Mouse (Mus musculus) bone marrow macrophage, adult 2 months (primary cell): Measurements from ENCODE around the gene Polr3h. TPM values are rescaled to one million over a fixed set of nuclear protein-coding genes. Genes with fewer than 3 reads are reported as not detected.

Experiments used
- H3K27ac ChIP-seq: 2 replicates; pipeline ENCODE4 v1.5.1; 2012; ENCODE audit warnings: low read depth, low read length; ENCODE audit not compliant: insufficient read depth
- H3K4me1 ChIP-seq: 2 replicates; pipeline ENCODE4 v1.6.1; 2012; ENCODE audit warnings: low read length; ENCODE audit not compliant: control insufficient read depth, insufficient read depth
- H3K4me3 ChIP-seq: 2 replicates; pipeline ENCODE4 v1.5.1; 2012; ENCODE audit warnings: mild to moderate bottlenecking, low read length, moderate library complexity; ENCODE audit not compliant: insufficient read depth
- CTCF ChIP-seq: IDR thresholded peaks from 2 replicates; pipeline ENCODE4 v1.5.1; 2012; ENCODE audit warnings: low read depth, mild to moderate bottlenecking, low read length, moderate library complexity
- POLR2A ChIP-seq: IDR thresholded peaks from 2 replicates; pipeline ENCODE4 v1.6.1; 2012; ENCODE audit warnings: mild to moderate bottlenecking, low read depth, low read length, borderline replicate concordance
- polyA plus RNA-seq: library from polyadenylated mRNA; stranded (reverse); fragments of >200 nt; gene quantifications from 2 replicates; pipeline ENCODE4 v1.2.4, GENCODE M21; 2012; ENCODE audit not compliant: missing spikeins, insufficient read depth, insufficient read length

Polr3h gene
- polyA plus RNA-seq, 1 experiment = 6.0 TPM

GRCm38 (mm10) chr15:81949476-81950131 is 23.6 kb upstream of the Polr3h start:
- TF ChIP-seq CTCF (no peak), POLR2A (no peak)
- peaks cover 6% of the 10 kb centered on the region for H3K4me1 ChIP-seq
- H3K4me3 ChIP-seq = no peak overlapping the region
- H3K27ac ChIP-seq = no peak overlapping the region

GRCm38 (mm10) chr15:81949076-81949475 is 23.0 kb upstream of the Polr3h start:
- peaks cover 6% of the 10 kb centered on the region for H3K4me1 ChIP-seq
- H3K4me3 ChIP-seq = no peak overlapping the region
- no peak overlapping the region for H3K27ac ChIP-seq
- no peak for TF ChIP-seq CTCF
- no peak for TF ChIP-seq POLR2A

GRCm38 (mm10) chr15:81943176-81943749 is 17.2 kb upstream of the Polr3h start:
- Histone ChIP-seq H3K4me3 (no peak overlapping the region), H3K4me1 (peaks cover 6% of the 10 kb centered on the region), H3K27ac (no peak overlapping the region)
- TF ChIP-seq CTCF (no peak), POLR2A (no peak)

DNA sequence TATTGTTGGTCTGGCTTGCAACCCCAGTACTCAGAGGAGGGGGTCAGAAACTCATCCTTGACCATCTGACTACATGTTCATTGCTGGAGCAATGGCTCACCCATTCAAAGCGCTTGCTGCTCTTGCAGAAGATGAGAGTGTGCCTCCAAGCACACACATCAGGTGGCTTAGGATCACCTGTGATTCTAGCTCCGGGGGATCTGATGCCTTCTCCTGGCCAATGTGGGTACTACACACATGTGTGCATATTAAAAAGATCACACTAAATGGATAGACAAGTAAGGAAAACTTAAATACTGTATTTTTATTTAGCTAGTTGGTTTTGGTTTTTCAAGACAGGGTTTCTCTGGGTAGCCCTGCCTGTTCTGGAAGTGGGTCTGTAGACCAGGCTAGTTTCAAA is 15.0 kb upstream of the Polr3h start:
- H3K4me3 ChIP-seq = no peak overlapping the region
- peaks cover 4% of the 10 kb centered on the region for H3K4me1 ChIP-seq
- no peak overlapping the region for H3K27ac ChIP-seq
- TF ChIP-seq CTCF (peak; percentile 18; the same call in 1 of the 2 replicates), POLR2A (no peak)

- Histone ChIP-seq H3K27ac (no peak overlapping the region), H3K4me3 (no peak overlapping the region), H3K4me1 (peaks cover 4% of the 10 kb centered on the region)
- TF ChIP-seq POLR2A (no peak), CTCF (no peak)
These were observed 14.2 kb upstream of the Polr3h start for GRCm38 (mm10) chr15:81940219-81940618.

DNA sequence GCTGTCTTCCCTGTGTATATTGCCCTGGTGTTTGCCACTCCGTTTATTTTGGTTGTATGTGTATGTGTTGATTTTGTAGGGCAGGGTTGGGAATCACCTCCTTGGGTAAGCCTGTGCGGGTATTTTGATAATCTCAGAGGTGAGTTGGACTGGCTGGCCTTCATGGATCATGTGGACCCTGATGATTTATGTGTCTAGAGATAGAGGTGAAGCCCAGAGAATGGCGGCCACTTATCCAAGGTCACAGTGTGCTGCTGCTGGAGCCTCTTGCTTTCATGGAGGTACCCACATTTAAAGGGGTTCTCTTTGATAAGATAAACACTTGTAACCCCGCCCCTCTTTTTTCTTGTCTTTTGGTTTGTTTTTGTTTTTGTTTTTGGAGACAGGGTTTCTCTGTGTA is 13.7 kb upstream of the Polr3h start:
- TF ChIP-seq POLR2A (no peak), CTCF (no peak)
- H3K27ac ChIP-seq = no peak overlapping the region
- no peak overlapping the region for H3K4me3 ChIP-seq
- H3K4me1 ChIP-seq = peaks cover 4% of the 10 kb centered on the region

- no peak overlapping the region for H3K27ac ChIP-seq
- TF ChIP-seq CTCF (no peak), POLR2A (no peak)
- no peak overlapping the region for H3K4me3 ChIP-seq
- peaks cover 7% of the 10 kb centered on the region for H3K4me1 ChIP-seq
These were observed 13.2 kb upstream of the Polr3h start for GRCm38 (mm10) chr15:81939157-81939715.

DNA sequence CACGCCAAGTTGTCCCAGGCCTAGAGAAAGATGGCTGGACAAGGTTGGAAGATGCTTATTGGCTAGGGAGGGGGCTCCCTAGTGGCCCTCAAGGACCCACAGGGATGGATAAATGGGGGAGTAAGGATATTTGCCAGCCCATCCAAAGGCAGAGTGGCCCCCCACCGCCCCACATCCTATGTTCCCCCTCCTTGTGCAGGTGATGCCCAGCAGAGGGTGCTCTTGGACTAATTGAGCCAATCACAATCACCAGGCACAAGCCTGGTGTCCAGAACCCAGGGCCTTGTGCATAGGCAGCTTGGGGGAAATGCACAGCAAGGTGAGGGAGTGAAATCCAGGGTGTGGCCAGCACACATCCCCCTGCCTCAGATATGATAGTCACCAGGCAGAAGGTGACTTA is 12.2 kb upstream of the Polr3h start:
- no peak overlapping the region for H3K27ac ChIP-seq
- no peak for TF ChIP-seq POLR2A
- TF ChIP-seq CTCF = peak; percentile 67
- no peak overlapping the region for H3K4me3 ChIP-seq
- H3K4me1 ChIP-seq = peaks cover 16% of the 10 kb centered on the region

- Histone ChIP-seq H3K4me3 (no peak overlapping the region), H3K27ac (no peak overlapping the region), H3K4me1 (peaks cover 17% of the 10 kb centered on the region)
- no peak for TF ChIP-seq POLR2A
- no peak for TF ChIP-seq CTCF
These were observed 11.3 kb upstream of the Polr3h start for GRCm38 (mm10) chr15:81937098-81937972.
